ENCODE assay signal across 11 mouse cellular contexts in the genomic region with DNA sequence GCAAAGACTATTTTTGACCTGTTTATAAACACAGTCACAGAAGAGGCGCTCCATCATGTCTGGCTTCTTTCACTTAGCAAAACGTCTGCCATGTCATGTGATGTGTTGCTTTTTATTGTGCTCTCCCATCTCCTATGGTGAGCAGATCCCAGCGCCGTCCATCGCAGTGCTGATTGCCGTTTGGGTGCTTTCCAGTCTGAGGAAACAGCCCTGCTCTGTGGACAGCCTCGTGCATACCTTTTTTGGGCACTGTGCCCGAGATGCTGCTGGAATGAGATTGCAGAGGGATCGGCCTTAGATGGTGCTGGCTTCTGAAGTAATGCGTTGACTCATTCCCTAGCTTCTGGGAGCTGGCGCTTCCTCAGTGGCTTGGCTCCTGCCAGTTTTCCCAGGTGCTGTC. TPM values are rescaled to one million over a fixed set of nuclear protein-coding genes. Genes with fewer than 3 reads are reported as not detected.
DNase-seq lines count a peak whose midpoint lies in the region; ATAC-seq and TF ChIP-seq lines count a peak whose summit lies in the region.
"Had no signal": no experiment of that assay in that cellular context is flagged by ENCODE, and none has a peak within 500 bp of the region (broad histone marks: within the 10 kb centered on the region; RNA-seq: fewer than 3 reads in every experiment).

No protein-coding gene starts in this region.

- TF ChIP-seq CTCF in gastrocnemius, adult 2 months (IDR thresholded peaks at IDR 0.05), result no peak

- no peak overlapping the region for H3K9ac ChIP-seq in lung, embryonic 15.5 days
- peak overlapping the region; percentile 44; the same call in 1 of the 2 replicates for H3K9ac ChIP-seq in heart, embryonic 13.5 days
- no peak overlapping the region for H3K9ac ChIP-seq in hindbrain, embryonic 13.5 days
- H3K9ac ChIP-seq: limb, embryonic 12.5 days had no signal

- peaks cover 14% of the 10 kb centered on the region; the same call in 1 of the 2 replicates for H3K4me1 ChIP-seq in lung, embryonic 15.5 days
- H3K4me1 ChIP-seq in heart, embryonic 13.5 days, result peaks cover 22% of the 10 kb centered on the region
- H3K4me1 ChIP-seq in hindbrain, embryonic 13.5 days (replicated peaks), result peaks cover 17% of the 10 kb centered on the region
- H3K4me1 ChIP-seq: limb, embryonic 12.5 days had no signal

- H3K36me3 ChIP-seq in lung, embryonic 15.5 days, result no peaks in the 10 kb centered on the region
- H3K36me3 ChIP-seq in heart, embryonic 13.5 days, result no peaks in the 10 kb centered on the region
- H3K36me3 ChIP-seq in hindbrain, embryonic 13.5 days, result no peaks in the 10 kb centered on the region
- H3K36me3 ChIP-seq: limb, embryonic 12.5 days had no signal

- intact Hi-C loops in gastrocnemius, adult 2 months (cut with DNase I), result no loop called here

- H3K9me3 ChIP-seq in lung, embryonic 15.5 days, result no peaks in the 10 kb centered on the region
- H3K9me3 ChIP-seq in heart, embryonic 13.5 days, result no peaks in the 10 kb centered on the region
- no peaks in the 10 kb centered on the region for H3K9me3 ChIP-seq in hindbrain, embryonic 13.5 days
- H3K9me3 ChIP-seq: limb, embryonic 12.5 days had no signal

- no peak overlapping the region for H3K4me3 ChIP-seq in lung, embryonic 15.5 days
- H3K4me3 ChIP-seq in heart, embryonic 13.5 days, result peak overlapping the region; percentile 13
- H3K4me3 ChIP-seq in gastrocnemius, adult 2 months, result no peak overlapping the region; the same call in 1 of the 2 replicates
- no peak overlapping the region for H3K4me3 ChIP-seq in hindbrain, embryonic 13.5 days
- H3K4me3 ChIP-seq: limb, embryonic 12.5 days had no signal

- no peak for DNase-seq in lung, postnatal 14 days
- peak; percentile 47 to 66 for DNase-seq in adrenal gland, postnatal 36 days
- DNase-seq in right cerebral cortex, postnatal 36 days (ENCODE audit: low spot score in 2 of 2), result peak; percentile 19 to 23
- no peak for DNase-seq in gastrocnemius, adult 2 months

- no peak overlapping the region for H3K27ac ChIP-seq in lung, embryonic 15.5 days
- H3K27ac ChIP-seq in heart, embryonic 13.5 days (replicated peaks), result peak overlapping the region; percentile 83
- no peak overlapping the region for H3K27ac ChIP-seq in gastrocnemius, adult 2 months
- H3K27ac ChIP-seq in hindbrain, embryonic 13.5 days, result no peak overlapping the region
- H3K27ac ChIP-seq: limb, embryonic 12.5 days had no signal

- no peak overlapping the region for H3K4me2 ChIP-seq in lung, embryonic 15.5 days
- H3K4me2 ChIP-seq in heart, embryonic 13.5 days, result peak overlapping the region; percentile 43
- no peak overlapping the region for H3K4me2 ChIP-seq in hindbrain, embryonic 13.5 days
- H3K4me2 ChIP-seq: limb, embryonic 12.5 days had no signal

- ATAC-seq in lung, embryonic 15.5 days (ENCODE audit: borderline replicate concordance, extremely low read depth, low FRiP score, low TSS enrichment), result peak; percentile 19; the same call in 1 of the 2 replicates
- ATAC-seq in heart, embryonic 13.5 days (ENCODE audit: extremely low read depth, insufficient number of reproducible peaks, low FRiP score, low TSS enrichment), result peak; percentile 51; the same call in 1 of the 2 replicates
- no peak for ATAC-seq in CD4-positive, CD25-positive, alpha-beta regulatory T cell, adult 4 months
- ATAC-seq in hindbrain, embryonic 13.5 days (ENCODE audit: low FRiP score), result no peak

- no peaks in the 10 kb centered on the region for H3K27me3 ChIP-seq in lung, embryonic 15.5 days
- H3K27me3 ChIP-seq in heart, embryonic 13.5 days (replicated peaks), result no peaks in the 10 kb centered on the region
- H3K27me3 ChIP-seq in hindbrain, embryonic 13.5 days, result peaks cover 10% of the 10 kb centered on the region; the same call in 1 of the 2 replicates
- H3K27me3 ChIP-seq: limb, embryonic 12.5 days had no signal

- WGBS in lung, embryonic 15.5 days, result 31% methylated on average over 11 of the region's 11 CpGs
- WGBS in heart, embryonic 13.5 days, result 18% methylated on average over 11 of the region's 11 CpGs
- 67% methylated on average over 11 of the region's 11 CpGs for WGBS in hindbrain, embryonic 13.5 days

RNA-seq across cellular contexts. Expression of a gene that starts 3.5 kb away (rescaled TPM):
- polyA plus RNA-seq in lung, embryonic 15.5 days (2015; fragmentation: Nextera tagmentation; extraction: Ambion mirVana), result not detected in 2 replicates
- total RNA-seq in adrenal gland, postnatal 36 days (2021), result not detected
- 0.17 and 0.28 TPM in 2 replicates for polyA plus RNA-seq in heart, embryonic 13.5 days (2015; fragmentation: Nextera tagmentation; extraction: Ambion mirVana)
- not detected for polyA plus RNA-seq in CD4-positive, CD25-positive, alpha-beta regulatory T cell, adult 4 months (2017; shearing (Covaris generic))
- total RNA-seq in gastrocnemius, adult 2 months (2021), result 1 to 10 TPM; 6.1 to 6.8 TPM
- polyA plus RNA-seq in hindbrain, embryonic 13.5 days (2015; fragmentation: Nextera tagmentation; extraction: Ambion mirVana), result not detected in 2 replicates
- polyA plus RNA-seq: frontal cortex, adult 2 months; limb, embryonic 12.5 days; neural tube, embryonic 11.5 days had no signal

RNA-seq across cellular contexts. Expression of a gene that starts 19.8 kb away (rescaled TPM):
- 386 and 392 TPM in 2 replicates for polyA plus RNA-seq in lung, embryonic 15.5 days (2015; fragmentation: Nextera tagmentation; extraction: Ambion mirVana)
- total RNA-seq in adrenal gland, postnatal 36 days (2021), result 100 to 1,000 TPM; 233 to 286 TPM
- 170 and 176 TPM in 2 replicates for polyA plus RNA-seq in heart, embryonic 13.5 days (2015; fragmentation: Nextera tagmentation; extraction: Ambion mirVana)
- polyA plus RNA-seq in CD4-positive, CD25-positive, alpha-beta regulatory T cell, adult 4 months (2017; shearing (Covaris generic)), result 100 to 1,000 TPM; 158 to 201 TPM
- total RNA-seq in gastrocnemius, adult 2 months (2021), result 100 to 1,000 TPM; 132 to 136 TPM
- polyA plus RNA-seq in hindbrain, embryonic 13.5 days (2015; fragmentation: Nextera tagmentation; extraction: Ambion mirVana), result 238 and 243 TPM in 2 replicates

RNA-seq across cellular contexts. Expression of a gene that starts 44.3 kb away (rescaled TPM):
- 0.21 and 0.65 TPM in 2 replicates for polyA plus RNA-seq in lung, embryonic 15.5 days (2015; fragmentation: Nextera tagmentation; extraction: Ambion mirVana)
- 1 to 10 TPM; 1.1 to 1.6 TPM for total RNA-seq in adrenal gland, postnatal 36 days (2021)
- 0.48 TPM in 1 of 2 replicates, not detected in the other for polyA plus RNA-seq in heart, embryonic 13.5 days (2015; fragmentation: Nextera tagmentation; extraction: Ambion mirVana)
- under 1 TPM in 1 of 2 experiments, not detected in 1; 0.36 TPM for polyA plus RNA-seq in CD4-positive, CD25-positive, alpha-beta regulatory T cell, adult 4 months (2017; shearing (Covaris generic))
- under 1 TPM; 0.56 to 0.69 TPM for total RNA-seq in gastrocnemius, adult 2 months (2021)
- polyA plus RNA-seq in hindbrain, embryonic 13.5 days (2015; fragmentation: Nextera tagmentation; extraction: Ambion mirVana), result 0.18 and 0.47 TPM in 2 replicates

RNA-seq across cellular contexts. Expression of a gene that starts 55.3 kb away (rescaled TPM):
- polyA plus RNA-seq in lung, embryonic 15.5 days (2015; fragmentation: Nextera tagmentation; extraction: Ambion mirVana), result 183 and 192 TPM in 2 replicates
- 10 to 100 TPM; 84.8 to 94.4 TPM for total RNA-seq in adrenal gland, postnatal 36 days (2021)
- polyA plus RNA-seq in heart, embryonic 13.5 days (2015; fragmentation: Nextera tagmentation; extraction: Ambion mirVana), result 122 and 131 TPM in 2 replicates
- polyA plus RNA-seq in CD4-positive, CD25-positive, alpha-beta regulatory T cell, adult 4 months (2017; shearing (Covaris generic)), result 1 to 10 TPM; 5.0 to 5.4 TPM
- 10 to 100 TPM; 12.0 to 12.2 TPM for total RNA-seq in gastrocnemius, adult 2 months (2021)
- 135 and 145 TPM in 2 replicates for polyA plus RNA-seq in hindbrain, embryonic 13.5 days (2015; fragmentation: Nextera tagmentation; extraction: Ambion mirVana)

Comparison
In these comparisons a context has a peak if more than half of its experiments do, and no peak if none do; other contexts are left out.
1. ATAC-seq: peak in lung, embryonic 15.5 days (single experiment) and heart, embryonic 13.5 days (single experiment); none in CD4-positive, CD25-positive, alpha-beta regulatory T cell, adult 4 months (single experiment) and hindbrain, embryonic 13.5 days (single experiment).
2. DNase-seq: peak in adrenal gland, postnatal 36 days (2 of 2) and right cerebral cortex, postnatal 36 days (2 of 2); none in lung, postnatal 14 days (single experiment) and gastrocnemius, adult 2 months (single experiment).